Mouse (Mus musculus) liver, adult 2 months (tissue): ENCODE measurements around the gene Fto. TPM values are rescaled to one million over a fixed set of nuclear protein-coding genes. Genes with fewer than 3 reads are reported as not detected.

Experiments used
- DNase-seq: peaks from one replicate; pipeline ENCODE4 v3.0.0-alpha.2; 2011; ENCODE audit warnings: low read depth, low spot score; ENCODE audit errors: extremely low read depth
- H3K27ac ChIP-seq: fragments of 200-500 bp; replicated peaks from 2 replicates; pipeline ENCODE4 v1.5.1; 2012; ENCODE audit warnings: low read depth, mild to moderate bottlenecking, control low read depth, inconsistent platforms, low read length; ENCODE audit not compliant: insufficient read depth
- H3K27me3 ChIP-seq: fragments of 200-500 bp; 2 replicates; pipeline ENCODE4 v1.6.1; 2012; ENCODE audit warnings: mild to moderate bottlenecking, moderate library complexity, low read length, inconsistent platforms; ENCODE audit not compliant: control insufficient read depth, insufficient read depth
- H3K36me3 ChIP-seq: fragments of 200-500 bp; 2 replicates; pipeline ENCODE4 v1.6.1; 2012; ENCODE audit warnings: low read length, inconsistent platforms; ENCODE audit not compliant: control insufficient read depth, insufficient read depth
- H3K4me1 ChIP-seq: fragments of 200-500 bp; 2 replicates; pipeline ENCODE4 v1.6.1; 2011; ENCODE audit warnings: low read length; ENCODE audit not compliant: control insufficient read depth, insufficient read depth
- H3K4me3 ChIP-seq: fragments of 200-500 bp; 2 replicates; pipeline ENCODE4 v1.5.1; 2011; ENCODE audit warnings: low read depth, mild to moderate bottlenecking, control low read depth, low read length, moderate library complexity; ENCODE audit not compliant: insufficient read depth
- H3K79me2 ChIP-seq: fragments of 200-500 bp; 2 replicates; pipeline ENCODE4 v1.6.1; 2012; ENCODE audit warnings: inconsistent platforms, mild to moderate bottlenecking, low read length, moderate library complexity; ENCODE audit not compliant: control insufficient read depth, insufficient read depth
- H3K9ac ChIP-seq: fragments of 200-500 bp; 2 replicates; pipeline ENCODE4 v1.6.1; 2012; ENCODE audit warnings: low read depth, mild to moderate bottlenecking, control low read depth, inconsistent platforms, low read length
- CTCF ChIP-seq: fragments of 200-500 bp; IDR thresholded peaks from 2 replicates; pipeline ENCODE4 v1.5.1; 2011; ENCODE audit warnings: low read depth, low read length, control low read depth
- POLR2A ChIP-seq: fragments of 200-500 bp; IDR thresholded peaks from 2 replicates; pipeline ENCODE4 v1.6.1; 2011; ENCODE audit warnings: low read length, control low read depth; ENCODE audit not compliant: insufficient read depth; ENCODE audit errors: extremely low read depth
- WGBS: fragments of 180-500 bp; shearing (Covaris S2); methylation state at CpG from one replicate; pipeline ENCODE4 v1.1.7; 2018; 5-methylcytosine and 5-hydroxymethylcytosine counted together
- polyA plus RNA-seq: library from polyadenylated mRNA; depleted of rRNA; stranded (reverse); fragments of >200 nt; gene quantifications from 2 replicates; pipeline ENCODE4 v1.2.3, GENCODE M21; 2012
- total RNA-seq: library from RNA; depleted of rRNA; stranded (reverse); fragments of >200 nt; gene quantifications from 2 replicates; pipeline ENCODE4 v1.2.3, GENCODE M21; 2014

Fto gene
- total and polyA plus RNA-seq, 2 experiments = 14.1 to 15.6 TPM

GRCm38 (mm10) chr8:91487456-91487855, 174.1 kb downstream of the Fto start:
- H3K27ac ChIP-seq = no peak overlapping the region
- H3K27me3 ChIP-seq = no peaks in the 10 kb centered on the region
- H3K4me1 ChIP-seq = no peaks in the 10 kb centered on the region
- H3K9ac ChIP-seq = no peak overlapping the region
- peaks cover 2% of the 10 kb centered on the region; the same call in 1 of the 2 replicates for H3K79me2 ChIP-seq
- peak; percentile 75 for DNase-seq
- 24% methylated on average over 2 of the region's 2 CpGs for WGBS
- no peaks in the 10 kb centered on the region for H3K36me3 ChIP-seq
- TF ChIP-seq CTCF (no peak), POLR2A (no peak)
- no peak overlapping the region for H3K4me3 ChIP-seq

DNA sequence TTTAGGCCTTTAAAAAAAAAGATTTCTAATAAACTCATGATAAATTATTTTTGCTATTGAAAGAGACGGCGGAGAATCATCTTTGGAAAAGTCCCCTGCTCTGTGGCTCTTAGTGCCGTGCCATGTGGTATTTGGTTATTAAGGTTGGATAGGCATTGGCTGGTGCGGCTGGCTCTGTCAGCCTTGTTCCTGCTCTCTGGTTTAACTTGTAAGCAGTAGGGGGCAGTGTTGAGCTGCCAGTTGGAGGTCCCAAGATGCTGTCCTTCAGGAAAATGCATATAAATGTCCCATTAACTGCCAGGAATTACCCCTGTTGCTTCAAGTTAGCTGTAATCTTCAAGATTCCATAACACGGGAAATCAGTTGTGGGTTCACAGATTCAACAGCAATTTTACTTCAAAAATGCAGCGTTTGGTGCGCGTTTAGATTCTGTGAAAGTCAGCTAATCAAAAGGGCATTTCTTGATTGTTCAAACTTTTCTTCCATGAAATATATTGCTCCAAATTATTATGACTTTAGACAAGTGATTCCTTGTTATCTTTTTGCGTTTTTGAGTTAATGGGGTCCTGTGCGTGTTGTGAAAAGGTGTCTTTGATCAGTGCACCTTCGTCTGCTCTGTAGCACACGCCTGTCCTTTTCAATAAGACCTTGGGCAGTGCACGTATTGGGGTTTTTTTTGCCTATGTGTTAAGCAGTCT, 174.9 kb downstream of the Fto start:
- TF ChIP-seq POLR2A (no peak), CTCF (peak; percentile 83)
- 67% methylated on average over 13 of the region's 13 CpGs for WGBS
- no peak overlapping the region for H3K9ac ChIP-seq
- no peaks in the 10 kb centered on the region for H3K4me1 ChIP-seq
- no peak overlapping the region for H3K4me3 ChIP-seq
- H3K27ac ChIP-seq = no peak overlapping the region
- H3K79me2 ChIP-seq = peaks cover 2% of the 10 kb centered on the region; the same call in 1 of the 2 replicates
- H3K27me3 ChIP-seq = no peaks in the 10 kb centered on the region
- H3K36me3 ChIP-seq = no peaks in the 10 kb centered on the region
- DNase-seq = peak; percentile 65

- Histone ChIP-seq H3K27me3 (no peaks in the 10 kb centered on the region), H3K27ac (no peak overlapping the region), H3K79me2 (peaks cover 2% of the 10 kb centered on the region; the same call in 1 of the 2 replicates), H3K4me3 (no peak overlapping the region), H3K4me1 (no peaks in the 10 kb centered on the region), H3K9ac (no peak overlapping the region), H3K36me3 (no peaks in the 10 kb centered on the region)
- TF ChIP-seq POLR2A (no peak), CTCF (no peak)
- 92% methylated on average over 10 of the region's 10 CpGs for WGBS
- DNase-seq = no peak
These were observed 175.6 kb downstream of the Fto start for GRCm38 (mm10) chr8:91488784-91489450.

DNA sequence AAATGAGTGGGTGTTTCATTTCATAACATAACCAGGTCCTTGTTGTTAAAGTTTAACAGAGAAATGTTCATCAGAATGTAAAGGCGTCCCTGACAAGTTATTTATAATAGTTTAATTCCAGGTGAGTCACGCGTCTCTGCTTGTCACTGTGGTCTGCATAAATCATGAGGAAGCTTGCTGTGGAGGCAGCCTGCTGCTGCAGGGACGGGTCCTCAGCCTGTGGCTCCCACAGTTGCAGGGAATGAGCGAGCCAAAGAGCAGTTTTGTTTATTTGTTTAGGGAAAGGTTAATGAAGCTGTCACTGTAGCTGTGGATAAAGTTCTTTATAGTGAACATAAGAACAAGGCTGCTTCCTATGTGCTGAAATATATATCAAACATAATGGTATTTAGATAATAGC, 176.7 kb downstream of the Fto start:
- H3K4me1 ChIP-seq = peaks cover 5% of the 10 kb centered on the region
- WGBS = 50% methylated on average over 5 of the region's 5 CpGs

GRCm38 (mm10) chr8:91493373-91493772, 180.0 kb downstream of the Fto start:
- Histone ChIP-seq H3K4me3 (no peak overlapping the region), H3K9ac (no peak overlapping the region), H3K4me1 (peaks cover 8% of the 10 kb centered on the region), H3K36me3 (no peaks in the 10 kb centered on the region), H3K27ac (no peak overlapping the region), H3K79me2 (peaks cover 2% of the 10 kb centered on the region; the same call in 1 of the 2 replicates), H3K27me3 (no peaks in the 10 kb centered on the region)
- WGBS = 95% methylated on average over 8 of the region's 8 CpGs
- DNase-seq = no peak
- TF ChIP-seq CTCF (no peak), POLR2A (no peak)

More for the DNA sequence above, 176.7 kb downstream of the Fto start:
- DNase-seq = no peak
- Histone ChIP-seq H3K9ac (no peak overlapping the region), H3K4me3 (no peak overlapping the region), H3K27ac (no peak overlapping the region), H3K27me3 (no peaks in the 10 kb centered on the region), H3K36me3 (no peaks in the 10 kb centered on the region), H3K79me2 (peaks cover 2% of the 10 kb centered on the region; the same call in 1 of the 2 replicates)
- no peak for TF ChIP-seq CTCF
- TF ChIP-seq POLR2A = no peak
